Comparison of ENCODE assay signal across 15 mouse cellular contexts in the genomic region with DNA sequence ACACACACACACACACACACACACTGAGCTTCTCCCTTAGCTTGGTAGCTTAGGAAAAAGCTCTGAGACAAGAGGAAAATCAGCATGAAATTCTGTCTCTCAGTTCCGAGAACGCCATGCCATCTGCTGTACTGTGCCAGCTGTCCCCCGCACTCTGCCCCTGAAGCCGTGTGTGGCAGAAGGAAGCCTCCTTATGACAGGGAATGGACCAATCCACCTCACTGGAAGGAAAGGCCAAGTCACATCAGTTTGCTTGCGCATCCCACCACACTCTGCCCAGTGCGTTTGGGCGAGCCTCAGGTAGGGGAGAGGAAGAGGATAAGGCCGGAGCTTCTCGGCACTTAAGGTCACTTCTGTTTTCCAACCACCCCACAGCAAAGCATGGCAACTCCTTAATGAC.
DNase-seq lines count a peak whose midpoint lies in the region; ATAC-seq and TF ChIP-seq lines count a peak whose summit lies in the region.
"Had no signal": no experiment of that assay in that cellular context is flagged by ENCODE, and none has a peak within 500 bp of the region (broad histone marks: within the 10 kb centered on the region; RNA-seq: fewer than 3 reads in every experiment).

No protein-coding gene starts in this region.

- no peak overlapping the region for H3K4me3 ChIP-seq in hindbrain, embryonic 16.5 days (ENCODE audit: low read length)
- no peak overlapping the region for H3K4me3 ChIP-seq in lung, postnatal 0 days (ENCODE audit: low read depth, low read length)
- H3K4me3 ChIP-seq: heart, embryonic 13.5 days had no signal

- no peaks in the 10 kb centered on the region for H3K36me3 ChIP-seq in hindbrain, embryonic 16.5 days (ENCODE audit: control insufficient read depth, insufficient read depth, low read length)
- no peaks in the 10 kb centered on the region for H3K36me3 ChIP-seq in lung, postnatal 0 days (ENCODE audit: insufficient read depth, low read length)
- H3K36me3 ChIP-seq: heart, embryonic 13.5 days had no signal

- H3K27me3 ChIP-seq in hindbrain, embryonic 16.5 days (replicated peaks; ENCODE audit: control insufficient read depth, insufficient read depth, low read length), result no peaks in the 10 kb centered on the region
- H3K27me3 ChIP-seq in lung, postnatal 0 days (replicated peaks; ENCODE audit: insufficient read depth, low read length), result no peaks in the 10 kb centered on the region
- H3K27me3 ChIP-seq: heart, embryonic 13.5 days had no signal

- 71% methylated on average over 9 of the region's 9 CpGs for WGBS in hindbrain, embryonic 16.5 days
- WGBS in lung, postnatal 0 days, result 83% methylated on average over 9 of the region's 9 CpGs

- peak; percentile 67; the same call in 1 of the 2 replicates for ATAC-seq in hindbrain, embryonic 16.5 days
- ATAC-seq in lung, postnatal 0 days, result no peak
- ATAC-seq: activated CD4-positive, CD25-positive, alpha-beta regulatory T cell, adult 4 months had no signal

- H3K9me3 ChIP-seq in hindbrain, embryonic 16.5 days (ENCODE audit: control insufficient read depth, low read length), result no peaks in the 10 kb centered on the region
- no peaks in the 10 kb centered on the region for H3K9me3 ChIP-seq in lung, postnatal 0 days (ENCODE audit: low read length)
- H3K9me3 ChIP-seq: heart, embryonic 13.5 days had no signal

- no peak overlapping the region for H3K9ac ChIP-seq in hindbrain, embryonic 16.5 days (ENCODE audit: low read depth, low read length)
- H3K9ac ChIP-seq in lung, postnatal 0 days (replicated peaks; ENCODE audit: low read depth), result no peak overlapping the region
- H3K9ac ChIP-seq: heart, embryonic 13.5 days; liver, embryonic 14.5 days had no signal

- intact Hi-C loops in gastrocnemius, postnatal 14 days (cut with DNase I; ENCODE audit: low total_unique reads), result no loop called here

- TF ChIP-seq CTCF in lung, postnatal 0 days (IDR thresholded peaks at IDR 0.05), result no peak

- H3K27ac ChIP-seq in hindbrain, embryonic 16.5 days (ENCODE audit: low read depth, low read length), result no peak overlapping the region
- H3K27ac ChIP-seq in lung, postnatal 0 days (ENCODE audit: low read length), result no peak overlapping the region
- H3K27ac ChIP-seq: heart, embryonic 13.5 days; liver, embryonic 14.5 days had no signal

- TF ChIP-seq EP300 in lung, postnatal 0 days (IDR thresholded peaks at IDR 0.05), result no peak

- no peak overlapping the region for H3K4me2 ChIP-seq in hindbrain, embryonic 16.5 days (ENCODE audit: low read length)
- no peak overlapping the region for H3K4me2 ChIP-seq in lung, postnatal 0 days (replicated peaks; ENCODE audit: low read depth, low read length)
- H3K4me2 ChIP-seq: heart, embryonic 13.5 days had no signal

- DNase-seq in cerebellum, postnatal 14 days, result peak; percentile 48 to 52
- no peak for DNase-seq in cerebellum, postnatal 36 days
- DNase-seq in retina, postnatal 1 day, result peak; percentile 42
- no peak for DNase-seq in retina, embryonic 14.5 days (ENCODE audit: low spot score)
- no peak for DNase-seq in lung, postnatal 0 days (ENCODE audit: low spot score)
- DNase-seq in right cerebral cortex, postnatal 25 days, result no peak
- DNase-seq in gastrocnemius, postnatal 14 days, result no peak
- DNase-seq: cerebellum, adult 2 months; kidney, adult 18-20 months; kidney, postnatal 14 days; right cerebral cortex, postnatal 14 days had no signal

- no peaks in the 10 kb centered on the region for H3K4me1 ChIP-seq in hindbrain, embryonic 16.5 days (ENCODE audit: control insufficient read depth, insufficient read depth, low read depth, low read length)
- no peaks in the 10 kb centered on the region for H3K4me1 ChIP-seq in lung, postnatal 0 days (ENCODE audit: insufficient read depth, low read depth, low read length)

Comparison
In these comparisons a context has a peak if more than half of its experiments do, and no peak if none do; other contexts are left out.
1. DNase-seq: peak in cerebellum, postnatal 14 days (2 of 2) and retina, postnatal 1 day (single experiment); none in cerebellum, postnatal 36 days (0 of 2), retina, embryonic 14.5 days (single experiment), lung, postnatal 0 days (single experiment), right cerebral cortex, postnatal 25 days (single experiment) and gastrocnemius, postnatal 14 days (single experiment).